Comparison of ENCODE assay signal across 9 mouse cellular contexts in genomic region chr17:56132661-56133060, GRCm38 (mm10). TPM values are rescaled to one million over a fixed set of nuclear protein-coding genes. Genes with fewer than 3 reads are reported as not detected.
DNase-seq lines count a peak whose midpoint lies in the region; ATAC-seq lines count a peak whose summit lies in the region.
"Had no signal": no experiment of that assay in that cellular context is flagged by ENCODE, and none has a peak within 500 bp of the region (broad histone marks: within the 10 kb centered on the region; RNA-seq: fewer than 3 reads in every experiment).

No protein-coding gene starts in this region.

- DNase-seq in forebrain, embryonic 11.5 days (ENCODE audit: low spot score) = peak; percentile 77
- DNase-seq in B cell, adult 2 months = peak; percentile 85 to 89
- DNase-seq in c-Kit-negative CD71-positive TER-119-positive erythroid progenitor cells, embryonic 14.5 days (ENCODE audit: low read depth, low spot score) = peak; percentile 54
- DNase-seq in gastrocnemius, postnatal 25 days = peak; percentile 65
- DNase-seq in kidney, postnatal 14 days = peak; percentile 74
- peak; percentile 67 to 90 for DNase-seq in spleen, postnatal 4 days (ENCODE audit: low spot score in 2 of 2)

- 4% methylated on average over 14 of the region's 14 CpGs for WGBS in forebrain, embryonic 11.5 days
- 7% methylated on average over 14 of the region's 14 CpGs for whole genome bisulfite sequencing in forebrain, embryonic 13.5 days

- 0 out of 2 replicates have a peak, but pooled peaks have one; percentile 7 for ATAC-seq in forebrain, embryonic 11.5 days (replicated peaks; ENCODE audit: low FRiP score)
- ATAC-seq in forebrain, embryonic 13.5 days = no peak
- ATAC-seq: Patski had no signal

- no peak overlapping the region for H3K4me2 ChIP-seq in forebrain, embryonic 11.5 days (ENCODE audit: low read depth, low read length, severe bottlenecking)
- no peak overlapping the region for H3K4me2 ChIP-seq in forebrain, embryonic 13.5 days

- H3K4me1 ChIP-seq in forebrain, embryonic 11.5 days (replicated peaks; ENCODE audit: control insufficient read depth, insufficient read depth, low read length) = peaks cover 2% of the 10 kb centered on the region; the same call in 1 of the 2 replicates
- peaks cover 14% of the 10 kb centered on the region for H3K4me1 ChIP-seq in forebrain, embryonic 13.5 days
- H3K4me1 ChIP-seq in megakaryocyte, embryonic 14.5 days = peaks cover 59% of the 10 kb centered on the region

- no peak overlapping the region for H3K9ac ChIP-seq in forebrain, embryonic 11.5 days (ENCODE audit: low read length)
- H3K9ac ChIP-seq in forebrain, embryonic 13.5 days = no peak overlapping the region

- no peak overlapping the region for H3K4me3 ChIP-seq in forebrain, embryonic 11.5 days (ENCODE audit: low read depth, low read length)
- no peak overlapping the region for H3K4me3 ChIP-seq in forebrain, embryonic 13.5 days
- peak overlapping the region; percentile 96 for H3K4me3 ChIP-seq in megakaryocyte, embryonic 14.5 days (replicated peaks)

- H3K9me3 ChIP-seq in forebrain, embryonic 11.5 days (ENCODE audit: control insufficient read depth, low read length) = no peaks in the 10 kb centered on the region
- H3K9me3 ChIP-seq in forebrain, embryonic 13.5 days (replicated peaks) = no peaks in the 10 kb centered on the region
- H3K9me3 ChIP-seq in megakaryocyte, embryonic 14.5 days = no peaks in the 10 kb centered on the region

- no peak overlapping the region for H3K27ac ChIP-seq in forebrain, embryonic 11.5 days (ENCODE audit: low read depth, low read length)
- no peak overlapping the region for H3K27ac ChIP-seq in forebrain, embryonic 13.5 days

- H3K27me3 ChIP-seq in forebrain, embryonic 11.5 days (ENCODE audit: control insufficient read depth, insufficient read depth, low read length) = no peaks in the 10 kb centered on the region; the same call in 1 of the 2 replicates
- peaks cover 23% of the 10 kb centered on the region; the same call in 1 of the 2 replicates for H3K27me3 ChIP-seq in forebrain, embryonic 13.5 days
- H3K27me3 ChIP-seq in megakaryocyte, embryonic 14.5 days (replicated peaks) = peaks cover 7% of the 10 kb centered on the region
- H3K27me3 ChIP-seq: Patski had no signal

- no peaks in the 10 kb centered on the region; the same call in 1 of the 2 replicates for H3K36me3 ChIP-seq in forebrain, embryonic 11.5 days (ENCODE audit: control insufficient read depth, insufficient read depth, low read length)
- H3K36me3 ChIP-seq in forebrain, embryonic 13.5 days (ENCODE audit: poor library complexity, severe bottlenecking) = peaks cover 26% of the 10 kb centered on the region
- peaks cover 45% of the 10 kb centered on the region for H3K36me3 ChIP-seq in megakaryocyte, embryonic 14.5 days (replicated peaks; ENCODE audit: low read length)

RNA-seq across cellular contexts. Expression of gene Sema6b, which starts 7.5 kb away (rescaled TPM):
- 1.4 and 2.5 TPM in 2 replicates for polyA plus RNA-seq in forebrain, embryonic 11.5 days (2014; fragmentation: Nextera tagmentation; extraction: Ambion mirVana)
- 4.2 and 4.3 TPM in 2 replicates for polyA plus RNA-seq in forebrain, embryonic 13.5 days (2015; fragmentation: Nextera tagmentation; extraction: Ambion mirVana)
- 1 to 10 TPM; 1.9 to 4.2 TPM for total RNA-seq in gastrocnemius, postnatal 25 days (2021)
- 19.4 and 37.0 TPM in 2 replicates for polyA plus RNA-seq in megakaryocyte, embryonic 14.5 days (2012; ENCODE audit: insufficient read depth, low replicate concordance)

RNA-seq across cellular contexts. Expression of gene Lrg1, which starts 10.9 kb away (rescaled TPM):
- polyA plus RNA-seq in forebrain, embryonic 11.5 days (2014; fragmentation: Nextera tagmentation; extraction: Ambion mirVana) = 0.17 and 0.51 TPM in 2 replicates
- polyA plus RNA-seq in forebrain, embryonic 13.5 days (2015; fragmentation: Nextera tagmentation; extraction: Ambion mirVana) = not detected in 2 replicates
- 10 to 100 TPM; 13.4 to 24.9 TPM for total RNA-seq in gastrocnemius, postnatal 25 days (2021)
- 2.7 TPM in 1 of 2 replicates, not detected in the other for polyA plus RNA-seq in megakaryocyte, embryonic 14.5 days (2012; ENCODE audit: insufficient read depth, low replicate concordance)

RNA-seq across cellular contexts. Expression of gene Plin5, which starts 15.3 kb away (rescaled TPM):
- polyA plus RNA-seq in forebrain, embryonic 11.5 days (2014; fragmentation: Nextera tagmentation; extraction: Ambion mirVana) = 0.21 TPM in 1 of 2 replicates, not detected in the other
- polyA plus RNA-seq in forebrain, embryonic 13.5 days (2015; fragmentation: Nextera tagmentation; extraction: Ambion mirVana) = 0.27 and 0.52 TPM in 2 replicates
- total RNA-seq in gastrocnemius, postnatal 25 days (2021) = 10 to 100 TPM; 27.7 to 29.0 TPM
- polyA plus RNA-seq in megakaryocyte, embryonic 14.5 days (2012; ENCODE audit: insufficient read depth, low replicate concordance) = not detected in 2 replicates

RNA-seq across cellular contexts. Expression of gene Plin4, which starts 23.1 kb away (rescaled TPM):
- polyA plus RNA-seq in forebrain, embryonic 11.5 days (2014; fragmentation: Nextera tagmentation; extraction: Ambion mirVana) = 0.07 TPM in 2 replicates
- polyA plus RNA-seq in forebrain, embryonic 13.5 days (2015; fragmentation: Nextera tagmentation; extraction: Ambion mirVana) = 0.06 and 0.08 TPM in 2 replicates
- total RNA-seq in gastrocnemius, postnatal 25 days (2021) = 100 to 1,000 TPM; 177 to 234 TPM
- polyA plus RNA-seq in megakaryocyte, embryonic 14.5 days (2012; ENCODE audit: insufficient read depth, low replicate concordance) = not detected in 2 replicates

RNA-seq across cellular contexts. Expression of gene Tnfaip8l1, which starts 29.6 kb away (rescaled TPM):
- polyA plus RNA-seq in forebrain, embryonic 11.5 days (2014; fragmentation: Nextera tagmentation; extraction: Ambion mirVana) = 7.7 and 8.4 TPM in 2 replicates
- polyA plus RNA-seq in forebrain, embryonic 13.5 days (2015; fragmentation: Nextera tagmentation; extraction: Ambion mirVana) = 8.0 and 8.4 TPM in 2 replicates
- total RNA-seq in gastrocnemius, postnatal 25 days (2021) = under 1 TPM; 0.64 to 0.78 TPM
- polyA plus RNA-seq in megakaryocyte, embryonic 14.5 days (2012; ENCODE audit: insufficient read depth, low replicate concordance) = 0.94 and 3.0 TPM in 2 replicates
